Mouse (Mus musculus) midbrain, embryonic 14.5 days (tissue): ENCODE measurements around the gene Smap1. TPM values are rescaled to one million over a fixed set of nuclear protein-coding genes. Genes with fewer than 3 reads are reported as not detected.
"Not testable (repeated sequence)": the region's sequence is repeated elsewhere in the genome, so short reads cannot be mapped to it uniquely, and the experiment has no call there.

ENCODE experiments used
- ATAC-seq: fragments of 200-750 bp; cut with Nextera tagmentation; 2 replicates; pipeline ENCODE4 v1.8.0; 2017; ENCODE audit warnings: moderate number of reproducible peaks, moderate library complexity; ENCODE audit not compliant: low FRiP score, low TSS enrichment
- DNase-seq: peaks from one replicate; pipeline ENCODE4 v3.0.0-alpha.2; 2015
- H3K27ac ChIP-seq: fragments of 300-500 bp; sonication (generic); replicated peaks from 2 replicates; pipeline ENCODE4 v1.5.1; 2014; ENCODE audit warnings: mild to moderate bottlenecking, low read depth, low read length, moderate library complexity
- H3K27me3 ChIP-seq: fragments of 300-500 bp; sonication (generic); 2 replicates; pipeline ENCODE4 v1.6.1; 2014; ENCODE audit warnings: low read length, control low read depth, mixed read lengths; ENCODE audit not compliant: control insufficient read depth, insufficient read depth
- H3K36me3 ChIP-seq: fragments of 300-500 bp; sonication (generic); 2 replicates; pipeline ENCODE4 v1.6.1; 2014; ENCODE audit warnings: low read length, control low read depth; ENCODE audit not compliant: control insufficient read depth, insufficient read depth
- H3K4me1 ChIP-seq: fragments of 300-500 bp; sonication (generic); 2 replicates; pipeline ENCODE4 v1.6.1; 2014; ENCODE audit warnings: mild to moderate bottlenecking, antibody characterized with exemption, low read length, control low read depth; ENCODE audit not compliant: control insufficient read depth, insufficient read depth
- H3K4me2 ChIP-seq: fragments of 300-500 bp; sonication (generic); 2 replicates; pipeline ENCODE4 v1.6.1; 2014; ENCODE audit warnings: mild to moderate bottlenecking, low read length, moderate library complexity
- H3K4me3 ChIP-seq: fragments of 300-500 bp; sonication (generic); replicated peaks from 2 replicates; pipeline ENCODE4 v1.5.1; 2014; ENCODE audit warnings: low read depth, low read length
- H3K9ac ChIP-seq: fragments of 300-500 bp; sonication (generic); replicated peaks from 2 replicates; pipeline ENCODE4 v1.6.1; 2014; ENCODE audit warnings: mild to moderate bottlenecking, low read length, moderate library complexity
- H3K9me3 ChIP-seq: fragments of 300-500 bp; sonication (generic); 2 replicates; pipeline ENCODE4 v1.6.1; 2016; ENCODE audit warnings: low read length, control low read depth, mixed read lengths; ENCODE audit not compliant: control insufficient read depth
- WGBS: fragments of 180-500 bp; shearing (Covaris S2); extraction: QIAGEN DNeasy Blood & Tissue Kit; methylation state at CpG from one replicate; pipeline ENCODE4 v1.1.7; 2014; 5-methylcytosine and 5-hydroxymethylcytosine counted together
- polyA plus RNA-seq: library from polyadenylated mRNA; unstranded; fragments of >200 nt; fragmentation: Nextera tagmentation; extraction: Ambion mirVana; gene quantifications from 2 replicates; pipeline ENCODE4 v1.2.1, GENCODE M21; 2014

Smap1 gene
- 113 and 116 TPM in 2 replicates for polyA plus RNA-seq

- Histone ChIP-seq H3K9ac (peak within 1 kb of the TSS; percentile 92), H3K27ac (peak within 1 kb of the TSS; percentile 95), H3K4me1 (peaks cover 6% of the 10 kb centered on the region), H3K4me2 (peak within 1 kb of the TSS; percentile 55), H3K4me3 (peak within 1 kb of the TSS; percentile 90), H3K27me3 (no peaks in the 10 kb centered on the region), H3K36me3 (no peaks in the 10 kb centered on the region), H3K9me3 (no peaks in the 10 kb centered on the region)
- ATAC-seq (peak; percentile 93), DNase-seq (peak; percentile 97)
- WGBS, result 0% methylated on average over 109 of the region's 113 CpGs
Observed at GRCm38 (mm10) chr1:23921711-23922529, at the start of gene Smap1. TSS of gene Smap1 (minus strand) at chr1:23922317.

- not testable (repeated sequence) for ATAC-seq, H3K27me3 ChIP-seq, H3K4me1 ChIP-seq, DNase-seq, H3K4me2 ChIP-seq, H3K36me3 ChIP-seq, H3K9ac ChIP-seq, H3K27ac ChIP-seq, H3K9me3 ChIP-seq, H3K4me3 ChIP-seq
- 80% methylated on average over 3 of the region's 4 CpGs for WGBS
Observed at GRCm38 (mm10) chr1:23971159-23971558, 49.0 kb upstream of the Smap1 start.

GRCm38 (mm10) chr1:23968027-23968725, 46.1 kb upstream of the Smap1 start:
- 87% methylated on average over 9 of the region's 9 CpGs for WGBS
- no peak for DNase-seq
- no peaks in the 10 kb centered on the region for H3K36me3 ChIP-seq
- no peak overlapping the region for H3K9ac ChIP-seq
- no peaks in the 10 kb centered on the region for H3K9me3 ChIP-seq
- H3K4me2 ChIP-seq, result no peak overlapping the region
- H3K27me3 ChIP-seq, result no peaks in the 10 kb centered on the region
- H3K27ac ChIP-seq, result no peak overlapping the region
- peak; percentile 27; the same call in 1 of the 2 replicates for ATAC-seq
- H3K4me1 ChIP-seq, result no peaks in the 10 kb centered on the region
- H3K4me3 ChIP-seq, result no peak overlapping the region

GRCm38 (mm10) chr1:23966226-23966625, 44.1 kb upstream of the Smap1 start:
- H3K9me3 ChIP-seq, result no peaks in the 10 kb centered on the region
- 80% methylated on average over 1 of the region's 1 CpGs for WGBS
- no peak overlapping the region for H3K27ac ChIP-seq
- H3K4me3 ChIP-seq, result no peak overlapping the region
- no peaks in the 10 kb centered on the region for H3K4me1 ChIP-seq
- H3K9ac ChIP-seq, result no peak overlapping the region
- no peaks in the 10 kb centered on the region for H3K27me3 ChIP-seq
- DNase-seq (no peak), ATAC-seq (no peak)
- no peak overlapping the region for H3K4me2 ChIP-seq
- H3K36me3 ChIP-seq, result no peaks in the 10 kb centered on the region

GRCm38 (mm10) chr1:23959415-23959732, 37.3 kb upstream of the Smap1 start:
- H3K9me3 ChIP-seq, result no peaks in the 10 kb centered on the region
- H3K4me3 ChIP-seq, result no peak overlapping the region
- no peak overlapping the region for H3K9ac ChIP-seq
- no peak; the same call in 1 of the 2 replicates for ATAC-seq
- DNase-seq, result no peak
- H3K27me3 ChIP-seq, result no peaks in the 10 kb centered on the region
- WGBS, result 15% methylated on average over 6 of the region's 6 CpGs
- H3K27ac ChIP-seq, result no peak overlapping the region
- peak overlapping the region; percentile 33 for H3K4me2 ChIP-seq
- no peaks in the 10 kb centered on the region for H3K36me3 ChIP-seq
- H3K4me1 ChIP-seq, result 0 out of 2 replicates have a peak, but pooled peaks cover 3% of the 10 kb centered on the region

- H3K27ac ChIP-seq, result no peak overlapping the region
- H3K9me3 ChIP-seq, result no peaks in the 10 kb centered on the region
- no peak overlapping the region for H3K9ac ChIP-seq
- no peaks in the 10 kb centered on the region for H3K36me3 ChIP-seq
- H3K4me3 ChIP-seq, result no peak overlapping the region
- H3K27me3 ChIP-seq, result no peaks in the 10 kb centered on the region
- WGBS, result 18% methylated on average over 13 of the region's 13 CpGs
- 0 out of 2 replicates have a peak, but pooled peaks cover 3% of the 10 kb centered on the region for H3K4me1 ChIP-seq
- no peak for ATAC-seq
- H3K4me2 ChIP-seq, result peak overlapping the region; percentile 33
- peak; percentile 4 for DNase-seq
Observed at GRCm38 (mm10) chr1:23958668-23959414, 36.7 kb upstream of the Smap1 start.

- WGBS, result 90% methylated on average over 6 of the region's 6 CpGs
- H3K27ac ChIP-seq, result no peak overlapping the region
- H3K9me3 ChIP-seq, result no peaks in the 10 kb centered on the region
- no peak overlapping the region for H3K4me3 ChIP-seq
- no peaks in the 10 kb centered on the region for H3K36me3 ChIP-seq
- H3K4me2 ChIP-seq, result no peak overlapping the region
- no peaks in the 10 kb centered on the region for H3K27me3 ChIP-seq
- no peak for DNase-seq
- ATAC-seq, result no peak
- H3K4me1 ChIP-seq, result 0 out of 2 replicates have a peak, but pooled peaks cover 3% of the 10 kb centered on the region
- no peak overlapping the region for H3K9ac ChIP-seq
Observed at GRCm38 (mm10) chr1:23958101-23958500, 36.0 kb upstream of the Smap1 start.

- Histone ChIP-seq H3K4me3 (no peak overlapping the region), H3K4me1 (0 out of 2 replicates have a peak, but pooled peaks cover 3% of the 10 kb centered on the region), H3K4me2 (no peak overlapping the region), H3K27ac (no peak overlapping the region), H3K9me3 (no peaks in the 10 kb centered on the region), H3K9ac (no peak overlapping the region), H3K27me3 (no peaks in the 10 kb centered on the region), H3K36me3 (no peaks in the 10 kb centered on the region)
- DNase-seq (no peak), ATAC-seq (no peak)
- WGBS, result 91% methylated on average over 4 of the region's 4 CpGs
Observed at GRCm38 (mm10) chr1:23955539-23955938, 33.4 kb upstream of the Smap1 start.
